Mouse (Mus musculus): ENCODE measurements around the gene Cald1. TPM values are rescaled to one million over a fixed set of nuclear protein-coding genes. Genes with fewer than 3 reads are reported as not detected.
A peak's percentile ranks its signal among the peaks of the same experiment; 100 is the strongest.

The Cald1 gene
- polyA plus RNA-seq, 1 experiment from 2014 or later, result 222 TPM

GRCm38 (mm10) chr6:34640226-34640625 is 41.9 kb downstream of the Cald1 start:
- Histone ChIP-seq H3K4me1 (replicated peaks) (peaks cover 35% of the 10 kb centered on the region), H3K4me2 (no peak overlapping the region), H3K9ac (replicated peaks) (no peak overlapping the region), H3K36me3 (no peaks in the 10 kb centered on the region), H3K27ac (no peak overlapping the region), H3K9me3 (no peaks in the 10 kb centered on the region), H3K27me3 (no peaks in the 10 kb centered on the region), H3K4me3 (replicated peaks) (no peak overlapping the region)
- WGBS, result 62% methylated on average over 9 of the region's 9 CpGs
- ATAC-seq (ENCODE audit: insufficient number of reproducible peaks, insufficient read depth, low FRiP score, low TSS enrichment, low read depth), result no peak

DNA sequence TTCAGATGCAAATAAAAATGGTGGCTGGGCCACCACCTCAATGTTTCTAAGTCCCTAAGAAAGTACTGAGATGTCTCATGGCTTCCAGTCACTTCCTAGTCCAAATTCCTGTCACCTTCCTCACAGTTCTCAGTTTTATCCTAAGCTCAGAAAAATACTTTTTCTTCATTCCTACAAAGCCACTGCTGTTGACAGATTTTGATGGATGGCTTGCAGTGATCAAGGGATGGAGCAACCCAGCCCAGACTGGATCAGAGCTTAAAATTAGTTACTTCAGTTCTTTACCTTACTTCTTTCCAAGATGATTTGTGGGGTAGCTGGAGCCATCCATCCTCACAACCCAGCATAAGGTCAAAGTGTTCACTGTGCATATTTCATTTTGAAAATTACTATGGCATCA is 42.8 kb downstream of the Cald1 start:
- no peaks in the 10 kb centered on the region for H3K36me3 ChIP-seq
- peaks cover 35% of the 10 kb centered on the region for H3K4me1 ChIP-seq (replicated peaks)
- H3K27ac ChIP-seq, result no peak overlapping the region
- H3K4me2 ChIP-seq, result no peak overlapping the region
- H3K9ac ChIP-seq (replicated peaks), result no peak overlapping the region
- H3K9me3 ChIP-seq, result no peaks in the 10 kb centered on the region
- ATAC-seq (ENCODE audit: insufficient number of reproducible peaks, insufficient read depth, low FRiP score, low TSS enrichment, low read depth), result no peak
- no peak overlapping the region for H3K4me3 ChIP-seq (replicated peaks)
- H3K27me3 ChIP-seq, result no peaks in the 10 kb centered on the region

DNA sequence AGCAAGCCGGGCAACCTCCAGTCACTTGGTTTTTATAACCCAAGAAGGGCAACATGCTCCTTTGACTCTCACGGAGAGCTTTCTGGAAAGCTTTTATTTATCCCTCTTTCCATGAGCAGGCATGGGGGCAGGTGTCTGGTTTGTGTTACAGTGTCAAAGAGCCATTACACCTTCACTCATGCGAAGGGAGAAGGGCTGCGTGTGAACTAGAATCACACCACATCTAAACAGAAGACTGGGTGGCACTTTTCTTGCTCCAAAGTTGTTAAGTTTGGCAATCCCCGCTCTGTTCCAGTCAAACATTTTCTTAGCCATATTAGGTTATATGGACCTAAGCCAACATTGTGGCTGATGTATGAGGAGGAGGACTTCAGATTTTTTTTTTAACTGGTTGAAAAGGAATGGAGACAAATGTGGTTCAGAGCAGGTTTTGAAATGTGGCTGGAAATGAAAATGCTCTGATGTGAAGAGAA is 43.8 kb downstream of the Cald1 start:
- no peak overlapping the region for H3K4me2 ChIP-seq
- no peaks in the 10 kb centered on the region for H3K27me3 ChIP-seq
- 62% methylated on average over 5 of the region's 5 CpGs for WGBS
- H3K27ac ChIP-seq, result no peak overlapping the region
- no peak overlapping the region for H3K4me3 ChIP-seq (replicated peaks)
- no peak overlapping the region for H3K9ac ChIP-seq (replicated peaks)
- peaks cover 32% of the 10 kb centered on the region for H3K4me1 ChIP-seq (replicated peaks)
- no peak for ATAC-seq (ENCODE audit: insufficient number of reproducible peaks, insufficient read depth, low FRiP score, low TSS enrichment, low read depth)
- H3K36me3 ChIP-seq, result no peaks in the 10 kb centered on the region
- H3K9me3 ChIP-seq, result no peaks in the 10 kb centered on the region

DNA sequence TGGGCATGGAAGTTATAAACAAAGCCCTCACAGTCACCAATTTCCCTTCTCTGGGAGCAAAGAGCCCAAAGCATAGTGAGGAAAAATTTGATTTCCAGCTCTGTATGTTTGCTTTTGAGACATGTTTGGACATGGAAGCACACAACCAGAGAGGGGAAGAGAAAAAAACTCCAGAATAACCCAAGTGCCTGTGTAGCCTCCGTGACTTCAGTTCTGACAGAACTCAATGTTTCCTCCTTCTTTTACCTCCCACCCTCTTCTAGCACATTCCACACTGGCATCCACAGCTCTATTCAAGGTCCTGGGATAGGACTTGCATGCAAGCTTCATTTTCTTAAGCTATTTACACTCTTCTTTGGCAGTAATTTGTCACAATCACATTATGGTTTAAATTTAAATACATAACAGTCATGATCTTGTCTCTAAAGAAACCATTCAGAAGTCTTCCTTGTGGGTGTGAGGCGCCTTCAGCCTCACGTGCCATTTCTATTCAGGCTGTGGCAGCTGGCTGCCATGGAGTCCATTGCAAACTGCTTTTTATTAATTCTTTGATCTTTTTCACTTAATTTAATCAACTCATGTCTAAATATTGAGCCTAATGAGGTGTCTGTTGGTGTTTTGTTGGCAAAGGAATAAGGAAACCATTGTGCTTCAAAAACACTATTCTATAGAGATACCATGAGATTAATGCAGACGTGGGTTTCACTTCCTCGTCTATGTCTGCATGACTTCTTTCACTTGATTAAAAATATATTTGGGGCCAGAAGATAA is 49.9 kb downstream of the Cald1 start:
- WGBS, result 75% methylated on average over 5 of the region's 5 CpGs
- H3K9ac ChIP-seq (replicated peaks), result no peak overlapping the region
- no peaks in the 10 kb centered on the region for H3K27me3 ChIP-seq
- H3K4me3 ChIP-seq (replicated peaks), result no peak overlapping the region
- no peak overlapping the region for H3K27ac ChIP-seq
- no peak overlapping the region for H3K4me2 ChIP-seq
- H3K4me1 ChIP-seq (replicated peaks), result peaks cover 22% of the 10 kb centered on the region
- H3K36me3 ChIP-seq, result no peaks in the 10 kb centered on the region
- no peaks in the 10 kb centered on the region for H3K9me3 ChIP-seq
- ATAC-seq (ENCODE audit: insufficient number of reproducible peaks, insufficient read depth, low FRiP score, low TSS enrichment, low read depth), result no peak

DNA sequence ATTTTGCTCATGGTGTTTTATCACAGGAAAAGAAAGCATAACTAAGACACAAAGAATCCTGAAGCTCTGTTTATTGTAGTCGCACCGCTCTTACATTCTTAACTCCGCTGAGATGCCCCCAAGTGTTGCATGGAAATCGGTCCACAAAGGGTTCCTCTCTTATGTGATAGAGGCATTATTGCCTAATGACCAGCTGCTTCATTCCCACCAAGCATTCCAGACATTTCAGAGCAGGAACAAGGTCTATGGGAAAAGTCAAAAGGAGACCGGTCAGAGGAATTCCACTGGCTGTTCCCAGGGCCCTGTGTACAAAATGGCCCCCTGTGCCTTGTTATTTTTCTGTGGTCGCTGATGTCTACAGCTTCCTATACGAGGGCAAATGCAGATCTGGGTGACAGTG is 53.0 kb downstream of the Cald1 start:
- H3K27ac ChIP-seq, result no peak overlapping the region
- H3K9ac ChIP-seq (replicated peaks), result no peak overlapping the region
- H3K4me1 ChIP-seq (replicated peaks), result peaks cover 18% of the 10 kb centered on the region
- 83% methylated on average over 7 of the region's 7 CpGs for WGBS
- ATAC-seq (ENCODE audit: insufficient number of reproducible peaks, insufficient read depth, low FRiP score, low TSS enrichment, low read depth), result no peak
- no peak overlapping the region for H3K4me3 ChIP-seq (replicated peaks)
- no peaks in the 10 kb centered on the region for H3K36me3 ChIP-seq
- no peaks in the 10 kb centered on the region for H3K27me3 ChIP-seq
- no peak overlapping the region for H3K4me2 ChIP-seq
- H3K9me3 ChIP-seq, result no peaks in the 10 kb centered on the region

- H3K4me1 ChIP-seq (replicated peaks), result peaks cover 9% of the 10 kb centered on the region
- 75% methylated on average over 3 of the region's 3 CpGs for WGBS
- no peak overlapping the region for H3K27ac ChIP-seq
- no peaks in the 10 kb centered on the region for H3K27me3 ChIP-seq
- H3K9ac ChIP-seq (replicated peaks), result no peak overlapping the region
- H3K4me3 ChIP-seq (replicated peaks), result no peak overlapping the region
- ATAC-seq (ENCODE audit: insufficient number of reproducible peaks, insufficient read depth, low FRiP score, low TSS enrichment, low read depth), result no peak
- no peaks in the 10 kb centered on the region for H3K9me3 ChIP-seq
- no peaks in the 10 kb centered on the region for H3K36me3 ChIP-seq
- H3K4me2 ChIP-seq, result no peak overlapping the region
These were observed 57.4 kb downstream of the Cald1 start for GRCm38 (mm10) chr6:34655719-34656118.

DNA sequence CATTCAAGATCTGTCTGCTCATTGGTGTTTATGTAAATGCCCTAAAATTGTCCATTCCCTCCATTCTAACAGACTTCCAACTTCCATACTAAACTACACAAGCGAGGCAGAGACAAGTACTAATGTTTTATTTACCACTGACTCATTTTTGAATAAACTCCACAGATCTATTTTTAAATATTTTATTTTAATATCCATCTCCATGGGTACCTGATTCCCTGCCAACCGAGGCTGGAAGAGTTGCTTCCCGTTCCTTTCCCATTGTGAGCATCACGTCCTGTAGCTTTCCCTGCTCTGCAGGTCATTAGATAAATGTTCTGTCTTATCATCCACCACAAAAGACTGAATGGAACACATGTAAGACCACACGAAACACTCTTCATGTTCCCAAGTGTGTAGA is 60.5 kb downstream of the Cald1 start:
- Histone ChIP-seq H3K4me3 (replicated peaks) (no peak overlapping the region), H3K36me3 (peaks cover 5% of the 10 kb centered on the region; the same call in 1 of the 2 replicates), H3K4me2 (no peak overlapping the region), H3K9me3 (no peaks in the 10 kb centered on the region), H3K27me3 (no peaks in the 10 kb centered on the region), H3K27ac (no peak overlapping the region), H3K4me1 (replicated peaks) (0 out of 2 replicates have a peak, but pooled peaks cover 4% of the 10 kb centered on the region), H3K9ac (replicated peaks) (no peak overlapping the region)
- no peak for ATAC-seq (ENCODE audit: insufficient number of reproducible peaks, insufficient read depth, low FRiP score, low TSS enrichment, low read depth)
- WGBS, result 90% methylated on average over 5 of the region's 5 CpGs

GRCm38 (mm10) chr6:34660724-34661123 is 62.4 kb downstream of the Cald1 start:
- Histone ChIP-seq H3K4me2 (no peak overlapping the region), H3K27me3 (no peaks in the 10 kb centered on the region), H3K36me3 (peaks cover 5% of the 10 kb centered on the region; the same call in 1 of the 2 replicates), H3K9me3 (no peaks in the 10 kb centered on the region), H3K9ac (replicated peaks) (no peak overlapping the region), H3K4me1 (replicated peaks) (0 out of 2 replicates have a peak, but pooled peaks cover 4% of the 10 kb centered on the region), H3K27ac (0 out of 2 replicates have a peak overlapping the region, but pooled peaks have one; percentile 4), H3K4me3 (replicated peaks) (no peak overlapping the region)
- WGBS, result 49% methylated on average over 8 of the region's 8 CpGs
- no peak for ATAC-seq (ENCODE audit: insufficient number of reproducible peaks, insufficient read depth, low FRiP score, low TSS enrichment, low read depth)

DNA sequence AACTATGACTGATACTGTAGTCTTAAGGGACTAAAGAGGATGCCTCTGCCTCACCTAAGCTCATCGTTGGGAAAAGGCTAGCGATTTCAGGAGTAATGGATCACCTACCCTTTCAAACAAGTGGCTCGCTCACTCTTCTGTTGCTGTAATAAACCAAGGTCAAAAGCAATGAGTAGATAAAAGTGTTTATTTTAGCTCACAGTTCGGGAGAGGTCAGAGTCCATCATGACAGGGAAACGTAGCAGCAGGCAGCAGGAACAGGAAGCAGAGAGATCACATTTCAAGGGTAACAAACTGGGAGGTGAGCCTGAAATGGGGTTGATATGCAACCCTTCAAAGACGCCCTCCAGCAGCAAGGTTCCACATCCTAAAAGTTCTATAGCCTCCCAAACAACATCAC is 64.3 kb downstream of the Cald1 start:
- Histone ChIP-seq H3K4me3 (replicated peaks) (no peak overlapping the region), H3K9me3 (no peaks in the 10 kb centered on the region), H3K27ac (no peak overlapping the region), H3K4me1 (replicated peaks) (0 out of 2 replicates have a peak, but pooled peaks cover 4% of the 10 kb centered on the region), H3K9ac (replicated peaks) (no peak overlapping the region), H3K4me2 (no peak overlapping the region), H3K36me3 (peaks cover 5% of the 10 kb centered on the region; the same call in 1 of the 2 replicates), H3K27me3 (no peaks in the 10 kb centered on the region)
- no peak for ATAC-seq (ENCODE audit: insufficient number of reproducible peaks, insufficient read depth, low FRiP score, low TSS enrichment, low read depth)
- 71% methylated on average over 6 of the region's 6 CpGs for WGBS

- H3K9me3 ChIP-seq, result no peaks in the 10 kb centered on the region
- 80% methylated on average over 4 of the region's 4 CpGs for WGBS
- ATAC-seq (ENCODE audit: insufficient number of reproducible peaks, insufficient read depth, low FRiP score, low TSS enrichment, low read depth), result no peak
- peak overlapping the region; percentile 43; the same call in 1 of the 2 replicates for H3K27ac ChIP-seq
- H3K36me3 ChIP-seq, result peaks cover 5% of the 10 kb centered on the region; the same call in 1 of the 2 replicates
- H3K27me3 ChIP-seq, result no peaks in the 10 kb centered on the region
- H3K9ac ChIP-seq (replicated peaks), result no peak overlapping the region
- no peak overlapping the region for H3K4me3 ChIP-seq (replicated peaks)
- H3K4me2 ChIP-seq, result no peak overlapping the region
- H3K4me1 ChIP-seq (replicated peaks), result 0 out of 2 replicates have a peak, but pooled peaks cover 4% of the 10 kb centered on the region
These were observed 66.0 kb downstream of the Cald1 start for GRCm38 (mm10) chr6:34664291-34664690.

GRCm38 (mm10) chr6:34664749-34665148 is 66.4 kb downstream of the Cald1 start:
- H3K4me3 ChIP-seq (replicated peaks), result no peak overlapping the region
- H3K36me3 ChIP-seq, result peaks cover 5% of the 10 kb centered on the region; the same call in 1 of the 2 replicates
- no peak overlapping the region for H3K9ac ChIP-seq (replicated peaks)
- H3K4me2 ChIP-seq, result no peak overlapping the region
- no peaks in the 10 kb centered on the region for H3K27me3 ChIP-seq
- no peak for ATAC-seq (ENCODE audit: insufficient number of reproducible peaks, insufficient read depth, low FRiP score, low TSS enrichment, low read depth)
- no peaks in the 10 kb centered on the region for H3K9me3 ChIP-seq
- H3K4me1 ChIP-seq (replicated peaks), result 0 out of 2 replicates have a peak, but pooled peaks cover 4% of the 10 kb centered on the region
- whole genome bisulfite sequencing, result 66% methylated on average over 5 of the region's 5 CpGs
- H3K27ac ChIP-seq, result no peak overlapping the region
